Mouse (Mus musculus) cerebellum, adult (tissue): Measurements from ENCODE around the gene Osbpl9.

Experiments
- ATAC-seq: cut with Nextera tagmentation; 2 replicates; pipeline ENCODE4 v1.9.2; 2017; ENCODE audit warnings: mild to moderate bottlenecking, moderate library complexity, mixed read lengths; ENCODE audit not compliant: insufficient number of reproducible peaks, low FRiP score, low TSS enrichment

Osbpl9 gene

DNA sequence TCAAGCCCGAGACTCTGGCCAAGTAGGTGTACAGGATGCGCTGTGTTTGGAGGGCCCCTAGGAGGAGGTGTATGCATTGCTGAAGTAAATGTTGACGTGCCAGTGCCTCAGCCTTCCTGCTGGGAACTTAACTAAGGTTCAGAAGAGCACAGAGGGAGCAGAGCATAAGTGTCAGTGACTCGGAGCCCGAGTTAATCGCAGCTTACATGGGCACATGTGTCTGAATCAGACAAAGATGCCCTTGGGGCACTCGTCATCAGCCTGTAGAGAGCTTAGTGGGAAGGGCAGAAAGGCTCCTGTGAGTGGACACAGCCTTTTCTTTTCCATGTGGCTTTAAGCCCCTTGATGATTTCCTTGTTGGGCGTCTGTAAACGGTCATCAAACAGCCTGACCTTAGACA lies 148.1 kb downstream of the Osbpl9 start:
- no peak for ATAC-seq

DNA sequence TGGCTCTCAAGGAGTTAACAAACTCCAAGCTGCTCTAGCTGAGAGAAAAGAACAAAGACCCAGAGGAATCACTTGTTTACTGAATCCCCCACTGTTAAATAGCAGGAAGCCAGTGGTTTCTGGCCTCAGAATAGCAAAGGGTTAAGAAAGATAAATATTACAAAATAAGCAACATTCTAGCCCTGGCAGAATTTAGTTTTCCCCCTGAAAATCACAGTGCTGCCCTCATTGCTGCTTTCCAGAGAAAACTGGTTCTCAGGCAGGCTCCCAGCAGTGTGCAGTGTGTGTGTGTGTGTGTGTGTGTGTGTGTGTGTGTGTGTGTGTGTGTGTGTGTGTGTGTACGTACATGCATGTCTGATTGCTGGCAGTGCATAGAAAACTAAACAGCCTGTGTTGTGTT lies 149.8 kb downstream of the Osbpl9 start:
- ATAC-seq = no peak

GRCm38 (mm10) chr4:109048258-109048657 lies 153.8 kb downstream of the Osbpl9 start:
- ATAC-seq = no peak

GRCm38 (mm10) chr4:109043756-109044155 lies 158.3 kb downstream of the Osbpl9 start:
- ATAC-seq = no peak

GRCm38 (mm10) chr4:109043294-109043693 lies 158.8 kb downstream of the Osbpl9 start:
- no peak for ATAC-seq

- ATAC-seq = no peak
Measured at GRCm38 (mm10) chr4:109042739-109043138, 159.3 kb downstream of the Osbpl9 start.

DNA sequence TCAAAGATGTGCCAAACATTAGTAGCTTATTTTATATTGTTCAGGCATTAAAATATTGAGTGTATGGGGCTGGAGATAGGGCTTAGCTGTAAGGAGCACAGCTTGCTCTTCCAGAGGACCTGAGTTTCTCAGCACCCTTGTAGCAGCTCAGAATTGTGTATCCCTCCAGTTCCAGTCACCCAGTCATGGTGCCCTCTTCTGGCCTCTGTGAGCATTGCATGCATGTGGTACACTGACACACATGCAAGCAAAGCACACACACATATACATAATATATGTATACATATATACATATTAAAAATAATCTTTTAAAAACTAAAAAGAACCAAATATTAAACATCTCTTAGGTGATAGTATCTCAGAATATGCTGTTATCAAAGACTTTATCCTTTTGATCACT lies 165.7 kb downstream of the Osbpl9 start:
- ATAC-seq = no peak

GRCm38 (mm10) chr4:109030266-109030665 lies 171.8 kb downstream of the Osbpl9 start:
- ATAC-seq = no peak

GRCm38 (mm10) chr4:109029857-109030256 lies 172.2 kb downstream of the Osbpl9 start:
- ATAC-seq = no peak

DNA sequence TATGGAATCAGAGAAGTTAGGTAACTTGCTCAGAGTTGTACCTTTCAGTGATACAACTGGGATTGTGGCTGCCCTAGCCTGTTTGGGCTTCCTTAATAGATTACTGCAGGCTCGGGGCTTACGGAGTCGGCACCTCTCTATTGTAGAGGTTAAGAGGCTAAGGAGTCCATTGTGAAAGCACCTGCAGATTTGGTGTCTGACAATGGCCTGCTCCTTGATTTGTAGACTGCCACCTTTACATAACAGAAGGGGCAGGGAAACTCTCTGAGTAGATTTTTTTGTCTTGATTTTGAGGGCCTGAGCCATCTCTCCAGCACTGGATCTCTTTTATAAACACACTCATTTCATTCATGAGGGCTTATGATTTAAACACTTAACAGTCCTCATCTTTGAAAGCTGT lies 175.5 kb downstream of the Osbpl9 start:
- ATAC-seq = no peak

GRCm38 (mm10) chr4:109025061-109025460 lies 177.0 kb downstream of the Osbpl9 start:
- no peak for ATAC-seq

GRCm38 (mm10) chr4:109021976-109022375 lies 180.1 kb downstream of the Osbpl9 start:
- ATAC-seq = no peak

DNA sequence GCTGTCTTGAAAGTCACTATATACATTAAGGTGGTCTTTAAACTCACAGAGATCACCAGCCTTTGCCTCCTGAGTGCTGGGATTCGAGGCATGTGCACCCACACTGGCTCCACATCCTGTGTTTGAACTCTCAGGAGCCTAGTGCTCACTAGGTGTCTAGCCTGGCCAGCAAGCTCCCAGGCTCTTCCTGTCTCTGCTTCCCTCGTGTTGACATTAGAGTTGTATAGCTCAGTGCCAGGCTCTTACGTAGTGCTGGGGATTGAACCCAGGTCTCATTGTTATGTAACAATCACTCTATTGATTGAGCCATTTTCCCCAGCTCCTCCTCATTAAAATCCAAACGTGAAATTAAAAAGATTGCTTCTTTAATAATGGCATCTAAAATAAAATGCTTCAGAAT lies 182.8 kb downstream of the Osbpl9 start:
- no peak for ATAC-seq

DNA sequence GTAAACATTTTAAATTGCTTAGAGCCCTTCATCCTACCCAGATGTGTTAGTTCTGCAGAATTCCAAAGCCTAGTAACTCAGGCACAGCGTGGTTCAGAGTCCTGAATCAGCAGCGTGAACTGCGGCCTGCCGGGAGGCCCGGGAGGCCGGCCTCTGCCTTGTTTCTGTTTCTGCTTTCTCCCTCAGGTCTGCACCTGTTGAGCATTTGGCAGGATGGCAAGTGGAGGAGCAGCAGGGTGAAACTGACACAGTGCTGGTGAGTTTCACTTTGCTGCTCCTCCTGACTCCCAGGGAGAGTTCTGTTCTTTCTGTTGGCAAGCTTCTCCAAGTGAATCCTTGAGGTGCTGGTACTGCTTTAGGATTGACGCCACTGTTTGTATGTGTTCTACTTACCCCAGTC lies 184.6 kb downstream of the Osbpl9 start:
- ATAC-seq = no peak

DNA sequence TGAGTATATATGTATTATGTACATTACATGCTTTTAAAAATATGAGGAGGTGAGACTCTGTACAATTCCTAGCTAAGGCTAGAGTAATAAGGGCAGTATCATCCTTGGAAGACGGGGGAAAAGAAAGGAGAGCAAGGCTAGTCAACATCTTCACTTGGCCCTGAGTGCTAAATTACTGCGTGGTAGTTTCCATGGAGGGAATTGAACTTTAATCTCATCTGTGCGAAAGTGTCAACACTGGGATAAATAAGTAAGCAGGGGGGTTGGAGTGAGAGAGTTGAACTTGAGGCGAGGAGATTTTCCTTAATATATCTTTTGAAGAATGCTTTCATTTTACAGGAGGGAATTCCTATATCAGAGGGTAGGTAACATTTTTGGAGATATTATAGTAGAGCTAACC lies 188.0 kb downstream of the Osbpl9 start:
- ATAC-seq = no peak
